In the genomic region with DNA sequence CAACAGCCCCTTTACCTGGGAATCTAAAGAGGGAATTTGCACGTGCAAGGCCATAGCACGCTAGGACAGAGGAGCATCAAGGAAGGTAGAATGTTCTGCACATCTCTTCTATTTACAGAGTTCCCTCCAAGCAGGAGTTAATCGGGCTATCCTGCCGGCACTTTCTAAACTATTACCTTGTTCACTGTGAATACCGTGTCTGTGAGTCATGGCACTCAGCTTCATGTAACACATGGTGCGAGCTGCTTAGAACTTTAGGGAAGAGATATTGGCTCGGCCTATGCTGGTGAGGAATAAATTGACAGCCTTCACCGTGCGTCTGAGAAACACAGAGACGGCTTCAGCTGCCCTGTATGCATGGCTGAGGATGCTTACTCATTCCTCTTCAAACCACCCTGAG, we compare ENCODE assay signal across 25 mouse cellular contexts.
DNase-seq lines count a peak whose midpoint lies in the region; ATAC-seq and TF ChIP-seq lines count a peak whose summit lies in the region.
"Had no signal": no experiment of that assay in that cellular context is flagged by ENCODE, and none has a peak within 500 bp of the region (broad histone marks: within the 10 kb centered on the region; RNA-seq: fewer than 3 reads in every experiment).

No protein-coding gene starts in this region.

- TF ChIP-seq CTCF in heart, postnatal 0 days (IDR thresholded peaks at IDR 0.05; ENCODE audit: low read depth): no peak

- no peak for ATAC-seq in heart, embryonic 12.5 days (ENCODE audit: insufficient number of reproducible peaks, low FRiP score)
- ATAC-seq in heart, postnatal 0 days (ENCODE audit: insufficient read depth, low read depth): no peak
- ATAC-seq: activated CD4-positive, CD25-positive, alpha-beta regulatory T cell, adult 4 months had no signal

- H3K27ac ChIP-seq in heart, embryonic 12.5 days (ENCODE audit: poor library complexity, severe bottlenecking): peak overlapping the region; percentile 52
- H3K27ac ChIP-seq in heart, postnatal 0 days (ENCODE audit: low read depth): 0 out of 2 replicates have a peak overlapping the region, but pooled peaks have one; percentile 5
- H3K27ac ChIP-seq: forebrain, embryonic 13.5 days; hindbrain, embryonic 12.5 days; hindbrain, postnatal 0 days; liver, embryonic 14.5 days; macrophage; midbrain, embryonic 13.5 days had no signal

- H3K36me3 ChIP-seq in heart, embryonic 12.5 days: no peaks in the 10 kb centered on the region
- no peaks in the 10 kb centered on the region for H3K36me3 ChIP-seq in heart, postnatal 0 days (replicated peaks; ENCODE audit: control insufficient read depth, insufficient read depth, low read length)
- H3K36me3 ChIP-seq: hindbrain, embryonic 12.5 days; kidney, embryonic 15.5 days; midbrain, embryonic 13.5 days had no signal

- H3K4me3 ChIP-seq in heart, embryonic 12.5 days: no peak overlapping the region
- H3K4me3 ChIP-seq in heart, postnatal 0 days (ENCODE audit: low read depth, low read length): no peak overlapping the region
- H3K4me3 ChIP-seq: erythroblast, embryonic 14.5 days; forebrain, embryonic 13.5 days; hindbrain, embryonic 12.5 days; kidney, embryonic 15.5 days; midbrain, embryonic 13.5 days had no signal

- WGBS in heart, embryonic 12.5 days: 38% methylated on average over 10 of the region's 10 CpGs
- WGBS in heart, postnatal 0 days: 28% methylated on average over 10 of the region's 10 CpGs

- no peak for DNase-seq in heart, adult 18-20 months
- DNase-seq in heart, postnatal 0 days (ENCODE audit: low spot score): no peak
- no peak for DNase-seq in heart, adult 11 months
- DNase-seq in 3T3-L1 (ENCODE audit: low read depth, low spot score): peak; percentile 19
- peak; percentile 20 for DNase-seq in induced T-regulatory cell, adult 2 months (ENCODE audit: low read depth)
- DNase-seq in lung, postnatal 10 days: no peak
- DNase-seq: adrenal gland, adult 2 months; adrenal gland, postnatal 36 days; cerebellum, postnatal 14 days; gastrocnemius, postnatal 25 days; kidney, postnatal 25 days; liver; right cerebral cortex, postnatal 14 days; thymus, postnatal 14 days had no signal

- H3K27me3 ChIP-seq in heart, embryonic 12.5 days (replicated peaks): no peaks in the 10 kb centered on the region
- no peaks in the 10 kb centered on the region for H3K27me3 ChIP-seq in heart, postnatal 0 days (ENCODE audit: control insufficient read depth, insufficient read depth, low read length)
- H3K27me3 ChIP-seq: CH12.LX; forebrain, embryonic 13.5 days; hindbrain, embryonic 12.5 days; kidney, embryonic 15.5 days; midbrain, embryonic 13.5 days had no signal

- peak overlapping the region; percentile 33; the same call in 1 of the 2 replicates for H3K9ac ChIP-seq in heart, embryonic 12.5 days
- no peak overlapping the region for H3K9ac ChIP-seq in heart, postnatal 0 days (replicated peaks; ENCODE audit: low read depth, low read length)
- H3K9ac ChIP-seq: forebrain, embryonic 13.5 days; hindbrain, embryonic 12.5 days; kidney, embryonic 15.5 days; liver, embryonic 14.5 days; midbrain, embryonic 13.5 days had no signal

- no peak for TF ChIP-seq EP300 in heart, postnatal 0 days (IDR thresholded peaks at IDR 0.05; ENCODE audit: low read depth)

- peaks cover 51% of the 10 kb centered on the region for H3K4me1 ChIP-seq in heart, embryonic 12.5 days (replicated peaks)
- H3K4me1 ChIP-seq in heart, postnatal 0 days (ENCODE audit: control insufficient read depth, insufficient read depth): peaks cover 30% of the 10 kb centered on the region

- peak overlapping the region; percentile 26; the same call in 1 of the 2 replicates for H3K4me2 ChIP-seq in heart, embryonic 12.5 days
- H3K4me2 ChIP-seq in heart, postnatal 0 days (ENCODE audit: low read depth, low read length): no peak overlapping the region
- H3K4me2 ChIP-seq: forebrain, embryonic 13.5 days; hindbrain, embryonic 12.5 days; kidney, embryonic 15.5 days; midbrain, embryonic 13.5 days had no signal

- no peaks in the 10 kb centered on the region for H3K9me3 ChIP-seq in heart, embryonic 12.5 days (replicated peaks)
- no peaks in the 10 kb centered on the region for H3K9me3 ChIP-seq in heart, postnatal 0 days (replicated peaks; ENCODE audit: control insufficient read depth, low read length)
- H3K9me3 ChIP-seq: forebrain, embryonic 13.5 days; hindbrain, embryonic 12.5 days; kidney, embryonic 15.5 days; midbrain, embryonic 13.5 days had no signal

Comparison
In these comparisons a context has a peak if more than half of its experiments do, and no peak if none do; other contexts are left out.
1. DNase-seq: peak in 3T3-L1 (single experiment) and induced T-regulatory cell, adult 2 months (single experiment); none in heart, adult 18-20 months (0 of 2), heart, postnatal 0 days (single experiment), heart, adult 11 months (single experiment) and lung, postnatal 10 days (single experiment).